Mouse (Mus musculus) 3134 (cell line): Measurements from ENCODE around the gene Kif16b.

ENCODE experiments used
- DNase-seq: peaks from one replicate; pipeline ENCODE4 v3.0.0-alpha.2; 2011; ENCODE audit warnings: low spot score; ENCODE audit not compliant: insufficient read length; ENCODE audit errors: extremely low read depth

Kif16b gene

GRCm38 (mm10) chr2:142687936-142688514 is 213.3 kb downstream of the Kif16b start:
- DNase-seq, result no peak

GRCm38 (mm10) chr2:142682965-142683709 is 218.2 kb downstream of the Kif16b start:
- DNase-seq, result no peak

- DNase-seq, result no peak
These were observed 232.9 kb downstream of the Kif16b start for GRCm38 (mm10) chr2:142668426-142668825.

- DNase-seq, result no peak
These were observed 249.7 kb downstream of the Kif16b start for GRCm38 (mm10) chr2:142651591-142651990.

- DNase-seq, result no peak
These were observed 253.3 kb downstream of the Kif16b start for GRCm38 (mm10) chr2:142648023-142648453.

- no peak for DNase-seq
These were observed 254.5 kb downstream of the Kif16b start for GRCm38 (mm10) chr2:142646863-142647262.

GRCm38 (mm10) chr2:142641766-142642165 is 259.6 kb downstream of the Kif16b start:
- DNase-seq, result no peak

- no peak for DNase-seq
These were observed 265.6 kb downstream of the Kif16b start for GRCm38 (mm10) chr2:142635606-142636304.

GRCm38 (mm10) chr2:142633996-142634559 is 267.3 kb downstream of the Kif16b start:
- no peak for DNase-seq

- DNase-seq, result no peak
These were observed 271.6 kb downstream of the Kif16b start for GRCm38 (mm10) chr2:142629523-142630312.

- no peak for DNase-seq
These were observed 275.6 kb downstream of the Kif16b start for GRCm38 (mm10) chr2:142625756-142626155.

- no peak for DNase-seq
These were observed 276.2 kb downstream of the Kif16b start for GRCm38 (mm10) chr2:142625101-142625500.

- no peak for DNase-seq
These were observed 277.1 kb downstream of the Kif16b start for GRCm38 (mm10) chr2:142624254-142624653.

- no peak for DNase-seq
These were observed 280.2 kb downstream of the Kif16b start for GRCm38 (mm10) chr2:142621152-142621551.

- DNase-seq, result no peak
These were observed 281.4 kb downstream of the Kif16b start for GRCm38 (mm10) chr2:142619926-142620325.

GRCm38 (mm10) chr2:142614535-142614934 is 286.8 kb downstream of the Kif16b start:
- DNase-seq, result no peak

GRCm38 (mm10) chr2:142612359-142612953 is 288.9 kb downstream of the Kif16b start:
- no peak for DNase-seq

- DNase-seq, result peak; percentile 13
These were observed 290.2 kb downstream of the Kif16b start for GRCm38 (mm10) chr2:142611113-142611512.

- no peak for DNase-seq
These were observed 291.1 kb downstream of the Kif16b start for GRCm38 (mm10) chr2:142610206-142610605.

GRCm38 (mm10) chr2:142608778-142609177 is 292.6 kb downstream of the Kif16b start:
- DNase-seq, result no peak
